Mouse (Mus musculus) ES-Bruce4 (cell line): ENCODE data around the gene Ap2b1.

ENCODE experiments used
- CTCF ChIP-seq: IDR thresholded peaks from one replicate; pipeline ENCODE4 v1.8.1; 2011; ENCODE audit warnings: low read depth, low read length
- EP300 ChIP-seq: IDR thresholded peaks from 2 replicates; pipeline ENCODE4 v1.6.1; 2011; ENCODE audit warnings: low read depth, low read length; ENCODE audit not compliant: insufficient read depth
- POLR2A ChIP-seq: IDR thresholded peaks from one replicate; pipeline ENCODE4 v1.8.1; 2011; ENCODE audit warnings: low read length; ENCODE audit not compliant: insufficient read depth

DNA sequence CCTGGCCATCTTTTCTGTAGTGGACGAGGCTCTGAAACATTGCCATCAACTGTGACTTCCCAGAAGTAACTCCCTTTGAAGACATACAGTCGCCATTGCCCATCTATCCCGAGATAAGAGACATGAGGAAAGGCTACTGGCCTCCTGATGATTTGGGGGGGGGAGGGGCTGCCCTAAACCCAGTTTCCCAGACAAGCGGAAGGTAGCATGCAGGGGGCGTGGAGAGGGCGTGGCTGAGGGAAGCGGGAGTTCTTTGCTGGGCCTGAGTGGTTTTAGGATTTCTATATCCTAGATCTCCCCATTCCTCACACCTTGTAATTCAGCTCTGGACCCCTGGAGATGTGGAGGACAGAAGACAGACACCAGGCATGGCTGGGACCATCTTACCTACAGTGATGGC is 145.0 kb downstream of the Ap2b1 start:
- TF ChIP-seq CTCF (no peak), POLR2A (no peak), EP300 (no peak)
